Mouse (Mus musculus) stomach, postnatal 0 days (tissue): ENCODE data around the gene Tusc2.

Experiments used
- CTCF ChIP-seq: IDR thresholded peaks from 2 replicates; pipeline ENCODE4 v1.5.1; 2016; ENCODE audit warnings: antibody characterized with exemption, low read depth, mild to moderate bottlenecking, moderate library complexity
- EP300 ChIP-seq: optimal IDR thresholded peaks from 2 replicates; pipeline ENCODE3; 2016; ENCODE audit warnings: antibody characterized with exemption

GRCm38 (mm10) chr9:107568331-107569261 is 5.5 kb downstream of the Tusc2 start:
- TF ChIP-seq CTCF (no peak), EP300 (peak; percentile 93)
